Mouse (Mus musculus) spleen, adult 2 months (tissue): Measurements from ENCODE around the gene Tbc1d19.

Experiments
- CTCF ChIP-seq: fragments of 200-500 bp; IDR thresholded peaks from 2 replicates; pipeline ENCODE4 v1.5.1; 2011; ENCODE audit warnings: mild to moderate bottlenecking, inconsistent platforms; ENCODE audit not compliant: insufficient read depth, insufficient read length, insufficient replicate concordance; ENCODE audit errors: extremely low read depth
- POLR2A ChIP-seq: fragments of 200-500 bp; IDR thresholded peaks from 2 replicates; pipeline ENCODE4 v1.6.1; 2011; ENCODE audit warnings: low read depth, low read length, inconsistent platforms

DNA sequence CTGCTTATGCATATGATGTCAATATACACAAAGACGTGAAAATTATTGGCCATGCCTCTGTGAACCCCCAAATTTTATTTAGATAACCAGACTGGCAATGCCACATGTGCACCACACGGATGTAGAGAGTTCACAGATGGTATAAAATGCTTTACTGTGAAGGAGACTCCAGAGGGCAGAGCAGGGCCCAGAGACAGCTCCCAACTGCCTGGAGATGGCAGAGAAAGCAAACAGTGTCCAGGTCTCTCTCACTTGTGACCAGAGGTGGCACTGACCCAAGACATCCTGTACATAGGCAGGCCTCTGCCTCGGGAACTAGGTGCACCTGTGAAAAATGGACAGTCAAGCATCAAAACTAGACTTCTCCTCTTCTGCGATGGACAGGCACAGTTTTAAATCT lies 114.6 kb downstream of the Tbc1d19 start:
- no peak for TF ChIP-seq CTCF
- TF ChIP-seq POLR2A = no peak
